ENCODE assay signal across 24 mouse cellular contexts in genomic region chr7:82552005-82552404, GRCm38 (mm10).
"Had no signal": no experiment of that assay in that cellular context is flagged by ENCODE, and none has a peak within 500 bp of the region (broad histone marks: within the 10 kb centered on the region; RNA-seq: fewer than 3 reads in every experiment).

No protein-coding gene starts in this region.

- H3K4me2 ChIP-seq: heart, embryonic 12.5 days; hindbrain, embryonic 13.5 days; hindbrain, embryonic 15.5 days; kidney, embryonic 15.5 days; limb, embryonic 13.5 days; limb, embryonic 15.5 days; liver, embryonic 13.5 days had no signal

- H3K9me3 ChIP-seq: heart, embryonic 10.5 days; heart, embryonic 12.5 days; hindbrain, embryonic 13.5 days; hindbrain, embryonic 15.5 days; kidney, embryonic 15.5 days; limb, embryonic 13.5 days; limb, embryonic 15.5 days; liver, embryonic 13.5 days had no signal

- H3K27me3 ChIP-seq: heart, embryonic 12.5 days; hindbrain, embryonic 13.5 days; hindbrain, embryonic 15.5 days; kidney, embryonic 15.5 days; limb, embryonic 13.5 days; limb, embryonic 15.5 days; liver, embryonic 13.5 days had no signal

- DNase-seq: gastrocnemius, postnatal 14 days; gastrocnemius, postnatal 36 days; heart, adult 18-20 months; heart, postnatal 10 days; heart, postnatal 36 days; kidney, adult 11 months; kidney, adult 2 months; kidney, adult 9 months; kidney, postnatal 14 days; kidney, postnatal 36 days; layer of hippocampus, adult 9-11 months; layer of hippocampus, postnatal 36 days; left cerebral cortex, postnatal 4 days; liver, embryonic 13.5 days had no signal

- H3K4me1 ChIP-seq: hindbrain, embryonic 13.5 days; hindbrain, embryonic 15.5 days; kidney, embryonic 15.5 days; liver, embryonic 13.5 days had no signal

- H3K36me3 ChIP-seq: heart, embryonic 10.5 days; heart, embryonic 12.5 days; hindbrain, embryonic 13.5 days; hindbrain, embryonic 15.5 days; kidney, embryonic 15.5 days; limb, embryonic 13.5 days; limb, embryonic 15.5 days; liver, embryonic 13.5 days had no signal

- H3K4me3 ChIP-seq: heart, embryonic 10.5 days; heart, embryonic 12.5 days; hindbrain, embryonic 13.5 days; hindbrain, embryonic 15.5 days; kidney, embryonic 15.5 days; limb, embryonic 13.5 days; limb, embryonic 15.5 days; liver, embryonic 13.5 days had no signal

- H3K27ac ChIP-seq: heart, embryonic 10.5 days; hindbrain, embryonic 13.5 days; hindbrain, embryonic 15.5 days; hindbrain, postnatal 0 days; kidney, embryonic 15.5 days; kidney, postnatal 0 days; limb, embryonic 13.5 days; limb, embryonic 15.5 days; liver, embryonic 13.5 days had no signal

- ATAC-seq: hindbrain, postnatal 0 days; intestine, embryonic 16.5 days had no signal

- H3K9ac ChIP-seq: heart, embryonic 12.5 days; hindbrain, embryonic 13.5 days; hindbrain, embryonic 15.5 days; kidney, embryonic 15.5 days; limb, embryonic 13.5 days; limb, embryonic 15.5 days; liver, embryonic 13.5 days had no signal
